Mouse (Mus musculus): ENCODE results near the gene Taf12. TPM values are rescaled to one million over a fixed set of nuclear protein-coding genes. Genes with fewer than 3 reads are reported as not detected.

The Taf12 gene
- polyA plus RNA-seq, 1 experiment from 2014 or later: 71.0 TPM

GRCm38 (mm10) chr4:132306004-132306403 lies 31.8 kb downstream of the Taf12 start:
- Histone ChIP-seq H3K27me3 (ENCODE audit: poor library complexity, severe bottlenecking) (peaks cover 4% of the 10 kb centered on the region; the same call in 1 of the 2 replicates), H3K9me3 (no peaks in the 10 kb centered on the region), H3K4me1 (peaks cover 30% of the 10 kb centered on the region), H3K36me3 (replicated peaks) (peaks cover 19% of the 10 kb centered on the region), H3K27ac (no peak overlapping the region), H3K4me3 (no peak overlapping the region)
- DNase-seq (ENCODE audit: extremely low spot score, low spot score): no peak
- 84% methylated on average over 6 of the region's 6 CpGs for WGBS

- H3K4me3 ChIP-seq: peak overlapping the region; percentile 89
- WGBS: 2% methylated on average over 41 of the region's 41 CpGs
- DNase-seq (ENCODE audit: extremely low spot score, low spot score): peak; percentile 90
These were observed 34.4 kb downstream of the Taf12 start for GRCm38 (mm10) chr4:132308437-132309139.

GRCm38 (mm10) chr4:132309140-132309848 lies 35.1 kb downstream of the Taf12 start:
- H3K4me1 ChIP-seq: peaks cover 15% of the 10 kb centered on the region
- H3K36me3 ChIP-seq (replicated peaks): peaks cover 52% of the 10 kb centered on the region
- peak overlapping the region; percentile 95 for H3K27ac ChIP-seq
- DNase-seq (ENCODE audit: extremely low spot score, low spot score): no peak
- H3K27me3 ChIP-seq (ENCODE audit: poor library complexity, severe bottlenecking): no peaks in the 10 kb centered on the region
- H3K9me3 ChIP-seq: no peaks in the 10 kb centered on the region
- 1% methylated on average over 15 of the region's 15 CpGs for WGBS
- peak overlapping the region; percentile 89 for H3K4me3 ChIP-seq

More at GRCm38 (mm10) chr4:132308437-132309139, 34.4 kb downstream of the Taf12 start:
- Histone ChIP-seq H3K27ac (peak overlapping the region; percentile 95), H3K4me1 (peaks cover 15% of the 10 kb centered on the region), H3K36me3 (replicated peaks) (peaks cover 45% of the 10 kb centered on the region), H3K27me3 (ENCODE audit: poor library complexity, severe bottlenecking) (no peaks in the 10 kb centered on the region), H3K9me3 (no peaks in the 10 kb centered on the region)

- no peaks in the 10 kb centered on the region for H3K27me3 ChIP-seq (ENCODE audit: poor library complexity, severe bottlenecking)
- H3K36me3 ChIP-seq (replicated peaks): peaks cover 59% of the 10 kb centered on the region
- 39% methylated on average over 10 of the region's 10 CpGs for WGBS
- H3K9me3 ChIP-seq: no peaks in the 10 kb centered on the region
- peak overlapping the region; percentile 89 for H3K4me3 ChIP-seq
- H3K4me1 ChIP-seq: peaks cover 15% of the 10 kb centered on the region
- DNase-seq (ENCODE audit: extremely low spot score, low spot score): peak; percentile 39
- peak overlapping the region; percentile 95 for H3K27ac ChIP-seq
These were observed 35.8 kb downstream of the Taf12 start for GRCm38 (mm10) chr4:132309849-132310472.

- WGBS: 27% methylated on average over 1 of the region's 1 CpGs
- no peak overlapping the region for H3K4me3 ChIP-seq
These were observed 37.0 kb downstream of the Taf12 start for GRCm38 (mm10) chr4:132311209-132311608.

GRCm38 (mm10) chr4:132311801-132312200 lies 37.6 kb downstream of the Taf12 start:
- no peak overlapping the region for H3K4me3 ChIP-seq
- H3K27me3 ChIP-seq (ENCODE audit: poor library complexity, severe bottlenecking): no peaks in the 10 kb centered on the region
- no peak for DNase-seq (ENCODE audit: extremely low spot score, low spot score)
- H3K4me1 ChIP-seq: peaks cover 15% of the 10 kb centered on the region
- H3K27ac ChIP-seq: no peak overlapping the region
- 50% methylated on average over 3 of the region's 3 CpGs for WGBS
- no peaks in the 10 kb centered on the region for H3K9me3 ChIP-seq
- peaks cover 74% of the 10 kb centered on the region for H3K36me3 ChIP-seq (replicated peaks)

More at GRCm38 (mm10) chr4:132311209-132311608, 37.0 kb downstream of the Taf12 start:
- Histone ChIP-seq H3K4me1 (peaks cover 15% of the 10 kb centered on the region), H3K9me3 (no peaks in the 10 kb centered on the region), H3K27me3 (ENCODE audit: poor library complexity, severe bottlenecking) (no peaks in the 10 kb centered on the region), H3K36me3 (replicated peaks) (peaks cover 68% of the 10 kb centered on the region), H3K27ac (no peak overlapping the region)
- DNase-seq (ENCODE audit: extremely low spot score, low spot score): no peak

GRCm38 (mm10) chr4:132312627-132313026 lies 38.5 kb downstream of the Taf12 start:
- no peak overlapping the region for H3K27ac ChIP-seq
- H3K4me3 ChIP-seq: no peak overlapping the region
- WGBS: 93% methylated on average over 5 of the region's 5 CpGs
- H3K9me3 ChIP-seq: no peaks in the 10 kb centered on the region
- peaks cover 82% of the 10 kb centered on the region for H3K36me3 ChIP-seq (replicated peaks)
- H3K27me3 ChIP-seq (ENCODE audit: poor library complexity, severe bottlenecking): no peaks in the 10 kb centered on the region
- DNase-seq (ENCODE audit: extremely low spot score, low spot score): no peak
- peaks cover 15% of the 10 kb centered on the region for H3K4me1 ChIP-seq

- Histone ChIP-seq H3K36me3 (replicated peaks) (peaks cover 94% of the 10 kb centered on the region), H3K4me3 (no peak overlapping the region), H3K27ac (no peak overlapping the region), H3K9me3 (no peaks in the 10 kb centered on the region), H3K4me1 (no peaks in the 10 kb centered on the region), H3K27me3 (ENCODE audit: poor library complexity, severe bottlenecking) (no peaks in the 10 kb centered on the region)
- WGBS: 91% methylated on average over 8 of the region's 8 CpGs
- DNase-seq (ENCODE audit: extremely low spot score, low spot score): no peak
These were observed 41.5 kb downstream of the Taf12 start for GRCm38 (mm10) chr4:132315711-132316110.

GRCm38 (mm10) chr4:132326481-132326880 lies 52.3 kb downstream of the Taf12 start:
- WGBS: 88% methylated on average over 5 of the region's 5 CpGs
- H3K36me3 ChIP-seq (replicated peaks): peaks cover 61% of the 10 kb centered on the region

GRCm38 (mm10) chr4:132328391-132328982 lies 54.3 kb downstream of the Taf12 start:
- Histone ChIP-seq H3K4me3 (peak overlapping the region; percentile 81), H3K4me1 (peaks cover 24% of the 10 kb centered on the region), H3K27ac (peak overlapping the region; percentile 94), H3K36me3 (replicated peaks) (peaks cover 62% of the 10 kb centered on the region), H3K27me3 (ENCODE audit: poor library complexity, severe bottlenecking) (no peaks in the 10 kb centered on the region), H3K9me3 (no peaks in the 10 kb centered on the region)
- DNase-seq (ENCODE audit: extremely low spot score, low spot score): no peak
- 47% methylated on average over 14 of the region's 14 CpGs for WGBS

More at GRCm38 (mm10) chr4:132326481-132326880, 52.3 kb downstream of the Taf12 start:
- Histone ChIP-seq H3K4me3 (no peak overlapping the region), H3K27ac (no peak overlapping the region), H3K27me3 (ENCODE audit: poor library complexity, severe bottlenecking) (no peaks in the 10 kb centered on the region), H3K4me1 (peaks cover 24% of the 10 kb centered on the region), H3K9me3 (no peaks in the 10 kb centered on the region)
- DNase-seq (ENCODE audit: extremely low spot score, low spot score): no peak

- under 1% methylated on average over 52 of the region's 52 CpGs for WGBS
- Histone ChIP-seq H3K36me3 (replicated peaks) (peaks cover 62% of the 10 kb centered on the region), H3K27me3 (ENCODE audit: poor library complexity, severe bottlenecking) (no peaks in the 10 kb centered on the region)
These were observed 55.1 kb downstream of the Taf12 start, which contains the start of gene Trnau1ap for GRCm38 (mm10) chr4:132329115-132329834. Gene Trnau1ap (minus strand): TSS chr4:132329538.

GRCm38 (mm10) chr4:132329835-132330354 lies 55.7 kb downstream of the Taf12 start:
- H3K9me3 ChIP-seq: no peaks in the 10 kb centered on the region
- H3K4me1 ChIP-seq: peaks cover 24% of the 10 kb centered on the region
- no peaks in the 10 kb centered on the region for H3K27me3 ChIP-seq (ENCODE audit: poor library complexity, severe bottlenecking)
- peak overlapping the region; percentile 94 for H3K27ac ChIP-seq
- DNase-seq (ENCODE audit: extremely low spot score, low spot score): no peak
- peak overlapping the region; percentile 81 for H3K4me3 ChIP-seq
- peaks cover 62% of the 10 kb centered on the region for H3K36me3 ChIP-seq (replicated peaks)
- WGBS: 11% methylated on average over 10 of the region's 10 CpGs

More at GRCm38 (mm10) chr4:132329115-132329834, 55.1 kb downstream of the Taf12 start, which contains the start of gene Trnau1ap:
- H3K9me3 ChIP-seq: no peaks in the 10 kb centered on the region
- H3K4me1 ChIP-seq: peaks cover 24% of the 10 kb centered on the region
- peak within 1 kb of the TSS; percentile 94 for H3K27ac ChIP-seq
- peak; percentile 93 for DNase-seq (ENCODE audit: extremely low spot score, low spot score)
- H3K4me3 ChIP-seq: peak within 1 kb of the TSS; percentile 81
